Mouse (Mus musculus) brain, embryonic 14.5 days (tissue): ENCODE measurements around the gene Tep1.
"Not testable (repeated sequence)": the region's sequence is repeated elsewhere in the genome, so short reads cannot be mapped to it uniquely, and the experiment has no call there.

Experiments
- CTCF ChIP-seq: fragments of 200-500 bp; IDR thresholded peaks from 2 replicates; pipeline ENCODE4 v1.5.1; 2012; ENCODE audit warnings: inconsistent platforms, mild to moderate bottlenecking, moderate library complexity, borderline replicate concordance; ENCODE audit not compliant: insufficient read depth, insufficient read length; ENCODE audit errors: extremely low read depth
- POLR2A ChIP-seq: fragments of 200-500 bp; IDR thresholded peaks from 2 replicates; pipeline ENCODE4 v1.6.1; 2012; ENCODE audit warnings: mild to moderate bottlenecking, inconsistent platforms, borderline replicate concordance; ENCODE audit not compliant: poor library complexity, insufficient read depth, insufficient read length, severe bottlenecking; ENCODE audit errors: extremely low read depth

DNA sequence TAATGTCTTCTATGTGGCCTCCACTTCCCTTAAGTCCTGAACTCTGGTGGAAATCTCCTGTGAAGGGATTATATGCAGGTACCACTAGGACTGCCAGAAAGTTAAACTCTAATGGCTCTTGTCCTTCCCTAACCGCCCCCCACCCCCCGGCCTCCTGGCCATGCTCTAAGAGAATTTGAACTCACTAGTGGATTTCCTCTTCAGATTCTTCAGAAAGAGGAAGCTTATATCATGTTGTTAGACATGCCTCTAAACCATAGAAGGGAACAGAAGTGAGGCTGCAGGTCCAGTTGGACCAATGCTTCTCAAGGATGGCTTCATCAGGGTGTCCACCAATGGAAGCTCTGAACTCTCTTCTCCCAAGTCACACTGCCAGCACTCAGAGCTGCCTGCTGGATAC, 27.6 kb upstream of the Tep1 start:
- TF ChIP-seq POLR2A, CTCF: not testable (repeated sequence)
